Mouse (Mus musculus): ENCODE data around the gene Rnf227. TPM values are rescaled to one million over a fixed set of nuclear protein-coding genes. Genes with fewer than 3 reads are reported as not detected.

The Rnf227 gene
- polyA plus RNA-seq, 1 experiment: 2.1 TPM

- Histone ChIP-seq H3K4me3 (ENCODE audit: insufficient read depth, low read depth, low read length) (no peak overlapping the region), H3K27me3 (replicated peaks; ENCODE audit: control insufficient read depth, insufficient read depth, low read length) (no peaks in the 10 kb centered on the region), H3K4me1 (ENCODE audit: control insufficient read depth, insufficient read depth, low read length) (peaks cover 8% of the 10 kb centered on the region), H3K27ac (ENCODE audit: insufficient read depth, low read depth, low read length) (peak overlapping the region; percentile 57; the same call in 1 of the 2 replicates), H3K36me3 (ENCODE audit: control insufficient read depth, insufficient read depth, low read length) (no peaks in the 10 kb centered on the region)
- 36% methylated on average over 9 of the region's 9 CpGs for WGBS
- TF ChIP-seq CTCF (conservative IDR thresholded peaks at IDR 0.05; ENCODE audit: insufficient read depth, insufficient read length, low read depth, low read length) (no peak), POLR2A (IDR thresholded peaks at IDR 0.05; ENCODE audit: low read depth, low read length) (no peak)
- no peak for DNase-seq
Observed at GRCm38 (mm10) chr11:69370817-69371215, 30.6 kb downstream of the Rnf227 start.

GRCm38 (mm10) chr11:69371601-69372000, 31.3 kb downstream of the Rnf227 start:
- Histone ChIP-seq H3K27ac (ENCODE audit: insufficient read depth, low read depth, low read length) (no peak overlapping the region), H3K36me3 (ENCODE audit: control insufficient read depth, insufficient read depth, low read length) (no peaks in the 10 kb centered on the region), H3K4me3 (ENCODE audit: insufficient read depth, low read depth, low read length) (no peak overlapping the region), H3K4me1 (ENCODE audit: control insufficient read depth, insufficient read depth, low read length) (peaks cover 3% of the 10 kb centered on the region; the same call in 1 of the 2 replicates), H3K27me3 (replicated peaks; ENCODE audit: control insufficient read depth, insufficient read depth, low read length) (no peaks in the 10 kb centered on the region)
- WGBS: 66% methylated on average over 12 of the region's 12 CpGs
- TF ChIP-seq CTCF (conservative IDR thresholded peaks at IDR 0.05; ENCODE audit: insufficient read depth, insufficient read length, low read depth, low read length) (no peak), POLR2A (IDR thresholded peaks at IDR 0.05; ENCODE audit: low read depth, low read length) (no peak)
- DNase-seq: no peak

GRCm38 (mm10) chr11:69372056-69372779, 32.0 kb downstream of the Rnf227 start:
- peaks cover 3% of the 10 kb centered on the region; the same call in 1 of the 2 replicates for H3K4me1 ChIP-seq (ENCODE audit: control insufficient read depth, insufficient read depth, low read length)
- no peaks in the 10 kb centered on the region for H3K27me3 ChIP-seq (replicated peaks; ENCODE audit: control insufficient read depth, insufficient read depth, low read length)
- no peak overlapping the region for H3K4me3 ChIP-seq (ENCODE audit: insufficient read depth, low read depth, low read length)
- H3K36me3 ChIP-seq (ENCODE audit: control insufficient read depth, insufficient read depth, low read length): no peaks in the 10 kb centered on the region
- WGBS: 42% methylated on average over 12 of the region's 12 CpGs
- peak; percentile 58 for DNase-seq
- H3K27ac ChIP-seq (ENCODE audit: insufficient read depth, low read depth, low read length): no peak overlapping the region
- TF ChIP-seq POLR2A (IDR thresholded peaks at IDR 0.05; ENCODE audit: low read depth, low read length) (no peak), CTCF (conservative IDR thresholded peaks at IDR 0.05; ENCODE audit: insufficient read depth, insufficient read length, low read depth, low read length) (no peak)

- TF ChIP-seq CTCF (conservative IDR thresholded peaks at IDR 0.05; ENCODE audit: insufficient read depth, insufficient read length, low read depth, low read length): no peak
- TF ChIP-seq POLR2A (IDR thresholded peaks at IDR 0.05; ENCODE audit: low read depth, low read length): no peak
- no peaks in the 10 kb centered on the region for H3K27me3 ChIP-seq (replicated peaks; ENCODE audit: control insufficient read depth, insufficient read depth, low read length)
- WGBS: 63% methylated on average over 3 of the region's 3 CpGs
- DNase-seq: no peak
- H3K36me3 ChIP-seq (ENCODE audit: control insufficient read depth, insufficient read depth, low read length): no peaks in the 10 kb centered on the region
- H3K27ac ChIP-seq (ENCODE audit: insufficient read depth, low read depth, low read length): no peak overlapping the region
- H3K4me3 ChIP-seq (ENCODE audit: insufficient read depth, low read depth, low read length): no peak overlapping the region
- peaks cover 5% of the 10 kb centered on the region; the same call in 1 of the 2 replicates for H3K4me1 ChIP-seq (ENCODE audit: control insufficient read depth, insufficient read depth, low read length)
Observed at GRCm38 (mm10) chr11:69372780-69373170, 32.5 kb downstream of the Rnf227 start.

- Histone ChIP-seq H3K4me1 (ENCODE audit: control insufficient read depth, insufficient read depth, low read length) (peaks cover 2% of the 10 kb centered on the region; the same call in 1 of the 2 replicates), H3K27ac (ENCODE audit: insufficient read depth, low read depth, low read length) (no peak overlapping the region), H3K27me3 (replicated peaks; ENCODE audit: control insufficient read depth, insufficient read depth, low read length) (no peaks in the 10 kb centered on the region), H3K4me3 (ENCODE audit: insufficient read depth, low read depth, low read length) (no peak overlapping the region), H3K36me3 (ENCODE audit: control insufficient read depth, insufficient read depth, low read length) (no peaks in the 10 kb centered on the region)
- TF ChIP-seq POLR2A (IDR thresholded peaks at IDR 0.05; ENCODE audit: low read depth, low read length): no peak
- no peak for TF ChIP-seq CTCF (conservative IDR thresholded peaks at IDR 0.05; ENCODE audit: insufficient read depth, insufficient read length, low read depth, low read length)
- DNase-seq: no peak
- 93% methylated on average over 16 of the region's 16 CpGs for WGBS
Observed at GRCm38 (mm10) chr11:69373223-69373965, 33.1 kb downstream of the Rnf227 start.

GRCm38 (mm10) chr11:69375646-69376045, 35.4 kb downstream of the Rnf227 start:
- TF ChIP-seq POLR2A (IDR thresholded peaks at IDR 0.05; ENCODE audit: low read depth, low read length) (no peak), CTCF (conservative IDR thresholded peaks at IDR 0.05; ENCODE audit: insufficient read depth, insufficient read length, low read depth, low read length) (no peak)
- Histone ChIP-seq H3K36me3 (ENCODE audit: control insufficient read depth, insufficient read depth, low read length) (no peaks in the 10 kb centered on the region), H3K4me3 (ENCODE audit: insufficient read depth, low read depth, low read length) (no peak overlapping the region), H3K4me1 (ENCODE audit: control insufficient read depth, insufficient read depth, low read length) (peaks cover 2% of the 10 kb centered on the region; the same call in 1 of the 2 replicates), H3K27me3 (replicated peaks; ENCODE audit: control insufficient read depth, insufficient read depth, low read length) (no peaks in the 10 kb centered on the region), H3K27ac (ENCODE audit: insufficient read depth, low read depth, low read length) (no peak overlapping the region)
- DNase-seq: no peak
- 79% methylated on average over 4 of the region's 4 CpGs for WGBS

GRCm38 (mm10) chr11:69377766-69378165, 37.5 kb downstream of the Rnf227 start:
- TF ChIP-seq POLR2A (IDR thresholded peaks at IDR 0.05; ENCODE audit: low read depth, low read length) (no peak), CTCF (conservative IDR thresholded peaks at IDR 0.05; ENCODE audit: insufficient read depth, insufficient read length, low read depth, low read length) (no peak)
- Histone ChIP-seq H3K4me1 (ENCODE audit: control insufficient read depth, insufficient read depth, low read length) (peaks cover 14% of the 10 kb centered on the region; the same call in 1 of the 2 replicates), H3K27ac (ENCODE audit: insufficient read depth, low read depth, low read length) (peak overlapping the region; percentile 84), H3K27me3 (replicated peaks; ENCODE audit: control insufficient read depth, insufficient read depth, low read length) (no peaks in the 10 kb centered on the region), H3K4me3 (ENCODE audit: insufficient read depth, low read depth, low read length) (no peak overlapping the region), H3K36me3 (ENCODE audit: control insufficient read depth, insufficient read depth, low read length) (no peaks in the 10 kb centered on the region)
- 46% methylated on average over 3 of the region's 3 CpGs for WGBS
- peak; percentile 90 for DNase-seq
